Mouse (Mus musculus) G1E (cell line): Measurements from ENCODE around the gene Wasf1.

Experiments used
- CTCF ChIP-seq: IDR thresholded peaks from 2 replicates; pipeline ENCODE4 v1.5.1; 2012; ENCODE audit warnings: low read depth, low read length, inconsistent platforms, mixed read lengths
- GATA1 ChIP-seq: IDR thresholded peaks from 2 replicates; pipeline ENCODE4 v1.6.1; 2012; ENCODE audit warnings: borderline replicate concordance, low read length, inconsistent platforms, mixed read lengths
- POLR2AphosphoS5 ChIP-seq: IDR thresholded peaks from 2 replicates; pipeline ENCODE4 v1.6.1; 2012; ENCODE audit warnings: low read depth, low read length, inconsistent platforms; ENCODE audit not compliant: insufficient replicate concordance
- TAL1 ChIP-seq: conservative IDR thresholded peaks from 2 replicates; pipeline ENCODE4 v1.6.1; 2012; ENCODE audit warnings: low read depth, low read length, inconsistent platforms, mixed read lengths

- TF ChIP-seq CTCF, result no peak
- no peak for TF ChIP-seq POLR2AphosphoS5
- no peak for TF ChIP-seq GATA1
- no peak for TF ChIP-seq TAL1
Measured at GRCm38 (mm10) chr10:40936160-40936726, 53.0 kb downstream of the Wasf1 start.
